Mouse (Mus musculus) neutrophil, adult 5-6 weeks (primary cell): ENCODE data around the gene Galr3. TPM values are rescaled to one million over a fixed set of nuclear protein-coding genes. Genes with fewer than 3 reads are reported as not detected.
A peak's percentile ranks its signal among the peaks of the same experiment; 100 is the strongest.

Experiments used
- ATAC-seq: fragments of 151-379, 151-347 bp; 2 replicates; pipeline ENCODE4 v1.8.0; 2017; ENCODE audit warnings: mild to moderate bottlenecking, moderate TSS enrichment; ENCODE audit not compliant: insufficient number of reproducible peaks, poor library complexity, low FRiP score, severe bottlenecking; ENCODE audit errors: extremely low read depth
- total RNA-seq: library from RNA; stranded (forward); fragments of 200-1000 nt; gene quantifications from 2 replicates; pipeline ENCODE4 v1.2.3, GENCODE M21; 2017

Gene Galr3
- total RNA-seq, 1 experiment from 2014 or later = not detected

DNA sequence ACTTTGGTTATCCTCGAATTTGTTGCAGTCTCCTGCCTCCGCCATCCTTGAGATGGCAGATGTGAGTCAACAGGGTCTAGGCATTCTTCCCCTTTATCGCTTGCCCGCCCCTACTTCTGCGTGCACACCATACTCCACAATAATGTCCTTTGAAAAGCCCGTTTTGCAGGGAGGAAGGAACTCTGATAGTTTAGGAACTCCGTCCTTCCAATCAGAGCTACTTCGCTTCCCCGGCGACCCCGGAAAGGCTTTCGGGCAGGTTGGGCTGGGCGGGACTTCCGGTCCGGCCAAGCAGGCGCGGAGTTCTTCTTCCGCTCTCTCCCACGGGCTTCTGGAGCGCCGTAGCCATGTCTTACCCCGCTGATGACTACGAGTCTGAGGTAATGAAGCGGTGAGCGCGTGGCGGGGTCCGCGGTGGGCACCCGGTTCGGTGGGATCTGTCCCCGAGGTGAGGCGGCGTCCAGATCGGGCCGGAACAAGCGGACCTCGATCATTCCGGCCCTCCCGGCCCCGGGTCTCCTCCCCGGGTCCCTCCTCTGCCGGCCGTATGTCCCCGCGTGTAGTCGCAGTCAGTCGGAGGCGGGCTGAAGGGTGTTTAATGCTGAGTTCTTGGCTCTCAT, 33.3 kb downstream of the Galr3 start, which contains the start of gene Eif3l:
Eif3l (plus strand) TSS at position 267 of the 620 bp plus-strand sequence.
- peak; percentile 77 for ATAC-seq

DNA sequence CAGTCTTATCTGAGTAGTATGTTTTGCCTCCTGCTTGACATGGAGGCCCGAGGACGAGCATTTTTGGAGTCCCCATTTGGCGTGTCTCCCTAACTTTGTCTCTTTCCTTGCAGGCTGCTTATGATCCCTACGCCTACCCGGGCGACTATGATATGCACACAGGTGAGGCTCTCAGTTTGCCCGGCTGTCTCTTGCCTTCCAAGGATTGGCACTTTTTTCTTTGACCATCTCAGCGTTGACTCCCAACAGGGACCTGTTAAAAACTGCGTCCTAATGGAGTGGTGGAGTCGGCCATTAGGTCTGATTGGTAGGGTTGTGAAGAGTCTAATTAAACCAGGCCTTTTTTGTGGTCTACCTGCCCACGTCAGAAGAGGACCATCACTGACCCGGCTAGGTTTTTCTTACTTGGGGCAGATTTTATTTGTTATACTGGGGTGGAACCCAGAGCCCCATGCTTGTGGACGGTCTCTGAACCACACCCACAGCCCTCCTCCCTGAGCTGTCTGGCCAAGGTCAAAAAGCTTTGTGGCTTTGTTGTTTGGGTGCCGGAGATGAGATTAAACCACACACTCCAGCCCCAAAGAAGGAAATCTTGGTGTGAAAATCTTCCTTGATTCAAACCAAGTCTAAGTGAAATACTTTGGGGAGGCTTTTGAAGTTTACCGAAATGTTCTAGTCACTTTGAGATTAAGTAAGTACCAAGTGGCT, 34.1 kb downstream of the Galr3 start:
- no peak for ATAC-seq

- no peak for ATAC-seq
These were observed 37.9 kb downstream of the Galr3 start for GRCm38 (mm10) chr15:79079567-79079966.

DNA sequence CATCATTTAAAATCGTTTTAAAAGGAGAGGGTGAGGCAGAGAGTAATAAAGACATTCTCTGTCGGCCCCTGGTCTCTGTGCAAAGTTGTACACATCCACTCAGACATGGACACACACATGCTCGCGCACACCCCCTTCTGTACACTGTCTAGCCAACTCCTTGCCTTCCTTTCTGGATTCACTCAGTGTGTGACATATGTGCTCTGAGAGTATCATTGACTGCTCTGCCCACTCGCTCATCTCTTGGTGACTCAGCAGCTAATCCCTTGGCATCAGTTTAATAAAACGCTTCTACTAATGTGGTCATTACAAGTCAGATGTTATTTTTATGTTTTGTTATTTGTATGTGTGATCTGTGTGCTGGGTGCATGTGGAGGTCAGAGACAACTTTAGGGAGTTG, 50.6 kb downstream of the Galr3 start:
- ATAC-seq = no peak

Other genes with a start within 250 kb of the Galr3 start
- gene Card10, start 238.8 kb upstream of the Galr3 start, total RNA-seq = 5.0 and 7.2 TPM in 2 replicates
- not detected in 2 replicates for gene Cdc42ep1, start 199.3 kb upstream of the Galr3 start, total RNA-seq
- not detected in 2 replicates for gene Lgals2, start 186.4 kb upstream of the Galr3 start, total RNA-seq
- 37.2 and 39.5 TPM in 2 replicates for gene Gga1, start 164.7 kb upstream of the Galr3 start, total RNA-seq
- gene Gm49510, start 142.2 kb upstream of the Galr3 start, total RNA-seq = 1.0 and 2.3 TPM in 2 replicates
- 31.8 and 39.0 TPM in 2 replicates for gene Sh3bp1, start 142.1 kb upstream of the Galr3 start, total RNA-seq
- gene Pdxp, start 128.0 kb upstream of the Galr3 start, total RNA-seq = 2.1 and 3.7 TPM in 2 replicates
- gene Lgals1, start 115.2 kb upstream of the Galr3 start, total RNA-seq = 31.7 and 43.2 TPM in 2 replicates
- 18.9 and 22.6 TPM in 2 replicates for gene Nol12, start 107.0 kb upstream of the Galr3 start, total RNA-seq
- gene Triobp, start 94.2 kb upstream of the Galr3 start, total RNA-seq = 37.2 and 41.9 TPM in 2 replicates
- gene H1f0, start 13.4 kb upstream of the Galr3 start, total RNA-seq = 3.3 and 6.8 TPM in 2 replicates
- 19.2 and 22.6 TPM in 2 replicates for gene Ankrd54, start 21.0 kb downstream of the Galr3 start, total RNA-seq
- 97.7 and 106 TPM in 2 replicates for gene Eif3l, start 33.3 kb downstream of the Galr3 start, total RNA-seq
- 31.8 and 32.7 TPM in 2 replicates for gene Micall1, start 67.0 kb downstream of the Galr3 start, total RNA-seq
- 27.9 and 42.8 TPM in 2 replicates for gene Polr2f, start 99.1 kb downstream of the Galr3 start, total RNA-seq
- gene 1700088E04Rik, start 99.4 kb downstream of the Galr3 start, total RNA-seq = 0.12 and 0.49 TPM in 2 replicates
- not detected in 2 replicates for gene Sox10, start 123.4 kb downstream of the Galr3 start, total RNA-seq
- 16.1 and 16.2 TPM in 2 replicates for gene Pick1, start 187.3 kb downstream of the Galr3 start, total RNA-seq
- 1.0 and 1.1 TPM in 2 replicates for gene Gm49486, start 187.5 kb downstream of the Galr3 start, total RNA-seq
- not detected in 2 replicates for gene Slc16a8, start 212.9 kb downstream of the Galr3 start, total RNA-seq
- gene Baiap2l2, start 243.7 kb downstream of the Galr3 start, total RNA-seq = not detected in 2 replicates